Mouse (Mus musculus): ENCODE data around the gene Zbtb1. TPM values are rescaled to one million over a fixed set of nuclear protein-coding genes. Genes with fewer than 3 reads are reported as not detected.
A peak's percentile ranks its signal among the peaks of the same experiment; 100 is the strongest.

Zbtb1 gene
- polyA plus RNA-seq, 1 experiment, result 15.2 TPM

- Histone ChIP-seq H3K27ac (ENCODE audit: insufficient read depth, low read length) (no peak overlapping the region), H3K4me1 (ENCODE audit: control insufficient read depth, insufficient read depth, low read length) (no peaks in the 10 kb centered on the region; the same call in 1 of the 2 replicates), H3K4me3 (ENCODE audit: insufficient read depth, low read length) (no peak overlapping the region)
- no peak for TF ChIP-seq POLR2A (IDR thresholded peaks at IDR 0.05; ENCODE audit: low read depth, low read length)
- TF ChIP-seq CTCF (IDR thresholded peaks at IDR 0.05; ENCODE audit: borderline replicate concordance, insufficient read depth, low read length), result peak; percentile 26; the same call in 1 of the 2 replicates
These were observed 24.2 kb upstream of the Zbtb1 start for GRCm38 (mm10) chr12:76345759-76346455.

GRCm38 (mm10) chr12:76349680-76350220 lies 20.3 kb upstream of the Zbtb1 start:
- Histone ChIP-seq H3K4me1 (ENCODE audit: control insufficient read depth, insufficient read depth, low read length) (no peaks in the 10 kb centered on the region; the same call in 1 of the 2 replicates), H3K4me3 (ENCODE audit: insufficient read depth, low read length) (no peak overlapping the region), H3K27ac (ENCODE audit: insufficient read depth, low read length) (no peak overlapping the region)
- TF ChIP-seq POLR2A (IDR thresholded peaks at IDR 0.05; ENCODE audit: low read depth, low read length) (no peak), CTCF (IDR thresholded peaks at IDR 0.05; ENCODE audit: borderline replicate concordance, insufficient read depth, low read length) (no peak)

- H3K4me1 ChIP-seq (ENCODE audit: control insufficient read depth, insufficient read depth, low read length), result no peaks in the 10 kb centered on the region
- H3K27ac ChIP-seq (ENCODE audit: insufficient read depth, low read length), result no peak overlapping the region
- H3K4me3 ChIP-seq (ENCODE audit: insufficient read depth, low read length), result no peak overlapping the region
- TF ChIP-seq CTCF (IDR thresholded peaks at IDR 0.05; ENCODE audit: borderline replicate concordance, insufficient read depth, low read length) (no peak), POLR2A (IDR thresholded peaks at IDR 0.05; ENCODE audit: low read depth, low read length) (no peak)
These were observed 9.2 kb upstream of the Zbtb1 start for GRCm38 (mm10) chr12:76360868-76361267.

- no peak overlapping the region for H3K4me3 ChIP-seq (ENCODE audit: insufficient read depth, low read length)
- H3K4me1 ChIP-seq (ENCODE audit: control insufficient read depth, insufficient read depth, low read length), result no peaks in the 10 kb centered on the region
- H3K27ac ChIP-seq (ENCODE audit: insufficient read depth, low read length), result no peak overlapping the region
- TF ChIP-seq POLR2A (IDR thresholded peaks at IDR 0.05; ENCODE audit: low read depth, low read length) (no peak), CTCF (IDR thresholded peaks at IDR 0.05; ENCODE audit: borderline replicate concordance, insufficient read depth, low read length) (no peak)
These were observed 8.4 kb upstream of the Zbtb1 start for GRCm38 (mm10) chr12:76361405-76362302.

GRCm38 (mm10) chr12:76362303-76362676 lies 7.8 kb upstream of the Zbtb1 start:
- H3K27ac ChIP-seq (ENCODE audit: insufficient read depth, low read length), result no peak overlapping the region
- H3K4me3 ChIP-seq (ENCODE audit: insufficient read depth, low read length), result no peak overlapping the region
- TF ChIP-seq POLR2A (IDR thresholded peaks at IDR 0.05; ENCODE audit: low read depth, low read length) (no peak), CTCF (IDR thresholded peaks at IDR 0.05; ENCODE audit: borderline replicate concordance, insufficient read depth, low read length) (no peak)
- H3K4me1 ChIP-seq (ENCODE audit: control insufficient read depth, insufficient read depth, low read length), result 0 out of 2 replicates have a peak, but pooled peaks cover 5% of the 10 kb centered on the region

DNA sequence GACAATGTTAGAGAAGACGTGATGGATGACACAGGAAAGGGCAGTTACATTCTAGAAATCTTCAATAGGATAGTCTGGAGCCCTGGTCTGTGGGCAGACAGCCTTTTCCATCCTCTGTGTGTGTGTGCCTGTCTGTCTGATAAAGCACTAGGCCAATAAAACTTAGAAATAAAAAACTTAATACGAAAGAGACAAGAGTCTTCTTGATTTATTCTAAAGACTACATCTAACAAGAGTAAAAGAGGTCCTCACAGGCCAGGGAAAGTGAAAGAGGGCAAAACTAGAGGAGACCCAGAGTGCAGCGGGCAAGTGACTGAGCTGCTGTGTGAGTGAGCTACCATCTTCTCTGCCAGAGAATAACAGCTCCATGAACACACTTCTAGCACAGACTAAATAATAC lies 3.8 kb upstream of the Zbtb1 start:
- H3K4me1 ChIP-seq (ENCODE audit: control insufficient read depth, insufficient read depth, low read length), result 0 out of 2 replicates have a peak, but pooled peaks cover 13% of the 10 kb centered on the region
- H3K4me3 ChIP-seq (ENCODE audit: insufficient read depth, low read length), result no peak overlapping the region
- TF ChIP-seq POLR2A (IDR thresholded peaks at IDR 0.05; ENCODE audit: low read depth, low read length), result no peak
- no peak for TF ChIP-seq CTCF (IDR thresholded peaks at IDR 0.05; ENCODE audit: borderline replicate concordance, insufficient read depth, low read length)
- no peak overlapping the region for H3K27ac ChIP-seq (ENCODE audit: insufficient read depth, low read length)

GRCm38 (mm10) chr12:76367096-76367995 lies 2.7 kb upstream of the Zbtb1 start:
- H3K4me1 ChIP-seq (ENCODE audit: control insufficient read depth, insufficient read depth, low read length), result 0 out of 2 replicates have a peak, but pooled peaks cover 13% of the 10 kb centered on the region
- no peak for TF ChIP-seq CTCF (IDR thresholded peaks at IDR 0.05; ENCODE audit: borderline replicate concordance, insufficient read depth, low read length)
- TF ChIP-seq POLR2A (IDR thresholded peaks at IDR 0.05; ENCODE audit: low read depth, low read length), result peak; percentile 59
- H3K4me3 ChIP-seq (ENCODE audit: insufficient read depth, low read length), result peak overlapping the region; percentile 12
- H3K27ac ChIP-seq (ENCODE audit: insufficient read depth, low read length), result peak overlapping the region; percentile 99; the same call in 1 of the 2 replicates

GRCm38 (mm10) chr12:76368201-76368789 lies 1.8 kb upstream of the Zbtb1 start:
- Histone ChIP-seq H3K27ac (ENCODE audit: insufficient read depth, low read length) (peak overlapping the region; percentile 99), H3K4me3 (ENCODE audit: insufficient read depth, low read length) (peak overlapping the region; percentile 70), H3K4me1 (ENCODE audit: control insufficient read depth, insufficient read depth, low read length) (peaks cover 15% of the 10 kb centered on the region; the same call in 1 of the 2 replicates)
- TF ChIP-seq CTCF (IDR thresholded peaks at IDR 0.05; ENCODE audit: borderline replicate concordance, insufficient read depth, low read length) (no peak), POLR2A (IDR thresholded peaks at IDR 0.05; ENCODE audit: low read depth, low read length) (peak; percentile 51)

All from embryonic fibroblast, embryonic 13.5 days (primary cell).